Mouse (Mus musculus): ENCODE data around the gene Fbf1. TPM values are rescaled to one million over a fixed set of nuclear protein-coding genes. Genes with fewer than 3 reads are reported as not detected.

Gene Fbf1
- polyA plus RNA-seq, 1 experiment from 2014 or later = 49.2 TPM

DNA sequence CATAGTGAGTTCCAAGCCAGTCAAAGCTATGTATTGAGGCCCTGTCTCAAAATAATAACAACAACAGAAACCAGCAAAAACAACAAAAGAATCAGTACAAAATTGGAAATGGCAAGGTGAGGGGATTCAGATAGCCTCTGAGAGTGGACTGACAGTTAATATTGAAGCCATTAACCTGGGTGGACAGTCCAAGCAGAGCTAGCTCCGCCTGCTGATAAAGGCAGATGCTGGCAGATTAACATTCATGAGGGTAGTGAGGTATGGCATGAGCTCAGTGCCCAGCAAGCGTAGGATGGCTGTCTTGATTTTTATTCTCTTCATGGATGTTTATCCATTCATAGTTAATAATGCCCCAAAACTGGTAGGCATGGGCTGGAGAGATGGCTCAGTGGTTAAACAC lies 33.2 kb upstream of the Fbf1 start:
- DNase-seq (ENCODE audit: low read depth, low spot score) = no peak
- ATAC-seq = no peak
- in situ Hi-C loops (cut with MboI; ENCODE audit: low pct_unique_long_range_greater_than_20kb) = no loop called here
- H3K27me3 ChIP-seq = no peaks in the 10 kb centered on the region
- ChIA-PET CTCF (interaction anchor here (2.1 kb wide), 1 partner anchor 15 kb away, joined by 4 read pairs; no protein-coding TSS in a partner anchor), POLR2A (interaction anchor here (0.6 to 0.7 kb wide), 2 partner anchors 70 to 647 kb away, joined by 3 to 4 read pairs; partner anchors contain the start of gene Trim65)
- no peak for TF ChIP-seq CTCF (IDR thresholded peaks at IDR 0.05)

GRCm38 (mm10) chr11:116198639-116199531 lies 30.9 kb upstream of the Fbf1 start, which contains the start of the genes Ten1 and Acox1:
TSS of gene Ten1 (plus strand) at chr11:116198855.
TSS of gene Acox1 (minus strand) at chr11:116199045.
- CTCF ChIA-PET = no interaction called here
- H3K27me3 ChIP-seq = no peaks in the 10 kb centered on the region
- in situ Hi-C loops (cut with MboI; ENCODE audit: low pct_unique_long_range_greater_than_20kb) = no loop called here
- ATAC-seq (peak; percentile 84), DNase-seq (ENCODE audit: low read depth, low spot score) (peak; percentile 83)
- no peak for TF ChIP-seq CTCF (IDR thresholded peaks at IDR 0.05)
- POLR2A ChIA-PET = interaction anchor here (0.7 to 1.1 kb wide), 2 partner anchors 31 to 154 kb away, joined by 4 read pairs; no protein-coding TSS in a partner anchor

- ATAC-seq (no peak), DNase-seq (ENCODE audit: low read depth, low spot score) (no peak)
- no peaks in the 10 kb centered on the region for H3K27me3 ChIP-seq
- TF ChIP-seq CTCF (IDR thresholded peaks at IDR 0.05) = no peak
- in situ Hi-C loops (cut with MboI; ENCODE audit: low pct_unique_long_range_greater_than_20kb) = no loop called here
- ChIA-PET POLR2A (no interaction called here), CTCF (no interaction called here)
Measured at GRCm38 (mm10) chr11:116198132-116198531, 30.2 kb upstream of the Fbf1 start.

- in situ Hi-C loops (cut with MboI; ENCODE audit: low pct_unique_long_range_greater_than_20kb) = no loop called here
- CTCF ChIA-PET = no interaction called here
- H3K27me3 ChIP-seq = no peaks in the 10 kb centered on the region
- TF ChIP-seq CTCF (IDR thresholded peaks at IDR 0.05) = no peak
- POLR2A ChIA-PET = interaction anchor here (0.8 kb wide), 1 partner anchor 37 kb away, joined by 3 read pairs; no protein-coding TSS in a partner anchor
- DNase-seq (ENCODE audit: low read depth, low spot score) (no peak), ATAC-seq (no peak)
Measured at GRCm38 (mm10) chr11:116197584-116197906, 29.6 kb upstream of the Fbf1 start.

GRCm38 (mm10) chr11:116196866-116197583 lies 29.1 kb upstream of the Fbf1 start:
- H3K27me3 ChIP-seq = no peaks in the 10 kb centered on the region
- ChIA-PET POLR2A (interaction anchor here (0.8 kb wide), 1 partner anchor 36 kb away, joined by 3 read pairs; no protein-coding TSS in a partner anchor), CTCF (no interaction called here)
- no peak for DNase-seq (ENCODE audit: low read depth, low spot score)
- no peak for ATAC-seq
- TF ChIP-seq CTCF (IDR thresholded peaks at IDR 0.05) = no peak
- in situ Hi-C loops (cut with MboI; ENCODE audit: low pct_unique_long_range_greater_than_20kb) = no loop called here

GRCm38 (mm10) chr11:116196336-116196735 lies 28.4 kb upstream of the Fbf1 start:
- ChIA-PET CTCF (no interaction called here), POLR2A (interaction anchor here (1.6 kb wide), 1 partner anchor 23 kb away, joined by 3 read pairs; no protein-coding TSS in a partner anchor)
- DNase-seq (ENCODE audit: low read depth, low spot score) (no peak), ATAC-seq (no peak)
- no peaks in the 10 kb centered on the region for H3K27me3 ChIP-seq
- TF ChIP-seq CTCF (IDR thresholded peaks at IDR 0.05) = no peak
- in situ Hi-C loops (cut with MboI; ENCODE audit: low pct_unique_long_range_greater_than_20kb) = no loop called here

- TF ChIP-seq CTCF (IDR thresholded peaks at IDR 0.05) = no peak
- DNase-seq (ENCODE audit: low read depth, low spot score) (no peak), ATAC-seq (no peak)
- in situ Hi-C loops (cut with MboI; ENCODE audit: low pct_unique_long_range_greater_than_20kb) = no loop called here
- ChIA-PET CTCF (no interaction called here), POLR2A (interaction anchor here (1.6 kb wide), 1 partner anchor 24 kb away, joined by 3 read pairs; no protein-coding TSS in a partner anchor)
- no peaks in the 10 kb centered on the region for H3K27me3 ChIP-seq
Measured at GRCm38 (mm10) chr11:116195252-116195651, 27.3 kb upstream of the Fbf1 start.

DNA sequence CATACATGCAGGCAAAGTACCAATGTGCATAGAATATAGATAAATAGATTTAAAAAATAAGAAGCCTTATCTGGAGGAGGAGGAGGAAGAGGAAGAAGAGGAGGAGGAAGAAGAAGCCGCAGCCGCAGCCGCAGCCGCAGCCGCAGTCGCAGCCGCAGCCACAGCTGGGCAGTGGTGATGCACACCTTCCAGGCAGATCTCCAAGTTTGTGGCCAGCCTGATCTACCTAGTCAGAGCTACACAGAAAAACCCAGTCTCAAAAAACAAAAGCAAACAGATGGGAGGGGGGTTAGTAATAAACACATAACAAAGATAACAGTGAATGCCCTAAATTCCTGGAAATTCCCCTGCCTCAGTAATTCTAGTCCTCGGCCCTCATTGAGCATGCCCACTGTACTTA lies 26.7 kb upstream of the Fbf1 start:
- DNase-seq (ENCODE audit: low read depth, low spot score) = no peak
- in situ Hi-C loops (cut with MboI; ENCODE audit: low pct_unique_long_range_greater_than_20kb) = no loop called here
- no peaks in the 10 kb centered on the region for H3K27me3 ChIP-seq
- ATAC-seq = no peak
- no peak for TF ChIP-seq CTCF (IDR thresholded peaks at IDR 0.05)
- POLR2A ChIA-PET = interaction anchor here (1.6 kb wide), 1 partner anchor 25 kb away, joined by 3 read pairs; no protein-coding TSS in a partner anchor
- CTCF ChIA-PET = no interaction called here

DNA sequence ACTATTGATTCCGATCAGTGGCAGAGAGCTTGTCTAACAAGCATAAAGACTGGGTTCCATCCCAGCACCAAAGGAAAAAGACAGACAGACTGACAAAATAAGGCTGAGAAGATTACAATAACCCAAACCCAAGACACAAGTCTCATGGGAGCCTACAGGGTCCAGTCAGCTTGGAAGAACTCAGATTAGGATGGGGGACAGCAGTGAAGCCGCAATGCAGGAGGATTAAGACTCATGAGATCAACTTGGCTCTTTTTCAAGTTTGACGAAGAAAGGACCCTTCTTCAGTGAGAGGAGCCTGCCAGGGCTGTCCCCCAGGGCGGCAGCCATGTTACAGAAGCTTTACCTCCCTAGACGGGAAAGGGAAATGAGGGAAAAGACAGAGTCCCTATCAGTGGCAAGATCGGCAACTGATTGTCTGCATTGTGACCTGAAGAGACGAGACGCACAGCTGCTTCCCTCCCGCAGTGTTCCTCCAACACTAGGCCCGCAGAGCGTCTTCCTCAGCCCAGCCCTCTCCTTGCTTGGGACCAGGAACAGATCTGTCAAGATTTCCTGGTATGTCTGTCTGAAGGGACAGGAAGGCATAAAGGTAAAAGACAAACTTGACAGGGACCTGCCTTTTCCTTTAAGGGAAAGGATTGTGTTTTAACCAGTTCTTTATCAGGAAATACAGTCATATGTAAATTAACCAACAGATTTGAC lies 19.4 kb upstream of the Fbf1 start:
- CTCF ChIA-PET = interaction anchor here (0.9 kb wide), 1 partner anchor 49 kb away, joined by 3 read pairs; the partner anchor contains the start of gene Mrpl38
- DNase-seq (ENCODE audit: low read depth, low spot score) (no peak), ATAC-seq (no peak)
- H3K27me3 ChIP-seq = no peaks in the 10 kb centered on the region
- TF ChIP-seq CTCF (IDR thresholded peaks at IDR 0.05) = no peak
- in situ Hi-C loops (cut with MboI; ENCODE audit: low pct_unique_long_range_greater_than_20kb) = no loop called here
- POLR2A ChIA-PET = no interaction called here

DNA sequence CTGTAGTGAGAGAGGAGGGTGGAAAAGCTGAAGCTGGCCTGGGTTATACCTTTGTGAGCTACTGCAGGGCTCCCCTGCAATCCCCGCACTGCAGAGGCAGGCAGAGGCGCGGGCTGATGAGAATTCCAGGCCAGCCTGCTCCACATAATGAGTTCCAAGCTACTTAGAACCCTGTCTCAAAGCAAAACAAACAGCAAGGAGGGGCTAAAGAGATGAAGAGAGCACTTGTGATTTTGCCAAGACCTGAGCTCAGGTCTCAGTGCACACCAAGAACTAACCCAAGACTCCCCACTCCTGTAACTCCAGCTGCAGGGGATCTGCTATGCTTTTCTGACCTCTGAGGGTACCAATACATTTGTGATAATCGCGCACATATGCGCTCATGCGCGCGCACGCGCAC lies 18.4 kb upstream of the Fbf1 start:
- DNase-seq (ENCODE audit: low read depth, low spot score) (no peak), ATAC-seq (no peak)
- POLR2A ChIA-PET = interaction anchor here (1.6 kb wide), 1 partner anchor 13 kb away, joined by 4 read pairs; no protein-coding TSS in a partner anchor
- TF ChIP-seq CTCF (IDR thresholded peaks at IDR 0.05) = no peak
- no peaks in the 10 kb centered on the region for H3K27me3 ChIP-seq
- CTCF ChIA-PET = interaction anchor here (0.9 to 1.4 kb wide), 2 partner anchors 18 to 48 kb away, joined by 3 to 5 read pairs; partner anchors contain the start of genes Fbf1 and Mrpl38
- in situ Hi-C loops (cut with MboI; ENCODE audit: low pct_unique_long_range_greater_than_20kb) = no loop called here

Measured in Patski (cell line).